Mouse (Mus musculus) testis, postnatal 14 days (tissue): ENCODE data around the gene Agap1.

Experiments used
- DNase-seq: peaks from one replicate; pipeline ENCODE4 v3.0.0; 2021; ENCODE audit warnings: low spot score

Agap1 gene

DNA sequence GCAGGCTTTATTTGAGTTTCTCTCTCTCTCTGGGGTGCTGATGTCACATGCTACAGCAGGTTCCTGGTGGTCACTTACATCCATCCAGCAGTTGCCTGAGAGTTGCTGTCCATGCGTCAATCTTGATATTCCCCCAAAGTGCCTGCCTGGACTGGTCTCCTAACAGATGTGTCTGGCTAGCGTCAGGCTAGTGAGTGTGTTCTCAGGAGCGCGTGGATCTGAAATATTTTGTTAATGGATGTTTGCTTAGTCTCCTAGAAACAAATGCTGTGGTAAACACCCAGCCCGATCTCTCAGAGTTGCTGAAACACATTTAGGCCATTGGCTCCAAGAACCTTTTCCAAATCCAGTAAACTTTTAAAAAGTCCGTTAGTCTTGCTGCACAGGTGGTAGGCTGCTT lies 161.9 kb downstream of the Agap1 start:
- no peak for DNase-seq

GRCm38 (mm10) chr1:89617336-89617735 lies 162.7 kb downstream of the Agap1 start:
- peak; percentile 52 for DNase-seq

- no peak for DNase-seq
These were observed 165.4 kb downstream of the Agap1 start for GRCm38 (mm10) chr1:89619963-89620362.

GRCm38 (mm10) chr1:89621014-89621791 lies 166.6 kb downstream of the Agap1 start:
- no peak for DNase-seq

DNA sequence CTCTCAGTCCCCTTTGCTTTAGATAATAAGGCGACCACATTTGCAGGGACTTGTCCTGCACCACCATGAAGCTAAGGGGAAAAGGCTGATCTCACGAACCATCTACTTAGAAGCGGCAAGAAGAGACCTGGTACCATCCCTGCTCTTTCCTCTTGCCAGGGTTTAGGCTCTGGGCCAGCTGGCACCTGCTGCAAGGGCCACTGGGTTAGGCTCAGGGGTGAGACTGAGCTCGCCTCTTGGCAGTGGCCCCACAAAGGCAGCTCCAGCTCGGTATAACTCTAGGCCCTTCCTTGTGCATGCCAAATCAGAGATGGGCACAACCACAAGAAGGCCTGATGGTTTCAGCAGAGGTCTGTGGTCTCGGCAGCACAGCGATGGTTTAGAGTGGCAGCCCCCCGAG lies 167.3 kb downstream of the Agap1 start:
- DNase-seq, result no peak

DNA sequence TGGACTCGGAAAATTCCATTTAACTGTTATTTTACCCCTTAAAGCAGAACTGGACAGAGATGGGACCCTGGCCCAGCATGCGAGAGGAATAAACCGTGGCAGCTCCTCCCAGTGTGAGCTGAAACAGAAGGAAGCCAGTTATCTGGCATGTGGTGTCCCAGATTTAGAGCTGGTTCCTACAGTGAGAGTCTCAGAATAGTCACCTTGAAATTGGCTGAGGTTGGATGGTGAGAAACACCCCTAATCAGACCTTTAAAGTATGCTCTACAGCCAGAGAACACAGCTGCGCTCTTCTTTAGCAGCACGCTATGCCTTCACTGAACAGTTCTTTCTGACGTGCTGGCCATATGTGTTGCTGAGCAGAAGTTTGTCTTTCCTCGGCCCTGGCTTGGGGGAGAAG lies 168.2 kb downstream of the Agap1 start:
- DNase-seq, result no peak

DNA sequence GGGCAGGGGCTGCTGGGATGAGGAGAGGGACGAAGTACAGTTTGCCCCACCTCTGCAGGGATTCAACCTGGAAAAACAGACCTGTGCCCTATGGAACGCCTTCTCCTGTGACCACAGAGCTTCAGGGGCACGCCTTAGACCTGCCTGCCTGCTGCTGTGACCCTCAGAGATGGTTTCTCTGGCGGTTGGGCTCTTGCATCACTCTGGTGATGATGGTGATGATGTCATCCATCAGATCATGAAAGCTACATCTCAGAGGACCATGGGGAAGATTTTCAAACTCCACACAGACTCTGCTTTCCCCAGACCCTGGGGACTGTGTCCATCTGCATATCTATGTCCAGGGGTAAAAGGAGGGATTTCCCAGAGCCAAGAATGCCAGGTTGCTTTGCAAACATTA lies 170.7 kb downstream of the Agap1 start:
- DNase-seq, result no peak

GRCm38 (mm10) chr1:89625967-89626366 lies 171.4 kb downstream of the Agap1 start:
- no peak for DNase-seq

GRCm38 (mm10) chr1:89626940-89627339 lies 172.3 kb downstream of the Agap1 start:
- no peak for DNase-seq

DNA sequence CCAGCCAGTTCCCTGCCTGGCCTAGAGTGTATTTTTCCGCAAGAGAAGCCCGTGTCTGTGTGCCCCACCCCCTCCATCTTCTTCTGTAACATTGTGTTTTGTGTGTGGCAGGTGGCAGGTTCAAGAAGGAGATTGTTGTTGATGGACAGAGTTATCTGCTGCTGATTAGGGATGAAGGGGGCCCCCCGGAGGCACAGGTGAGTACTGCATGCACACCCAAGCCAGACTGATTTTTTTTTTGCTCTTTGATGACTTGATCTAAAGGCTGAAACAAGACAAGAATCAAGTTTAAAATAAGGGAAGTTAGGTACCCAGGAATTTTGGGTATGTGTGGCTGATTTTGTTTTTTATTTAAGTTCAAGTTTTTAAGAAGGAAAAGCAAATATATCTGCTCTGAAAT lies 173.0 kb downstream of the Agap1 start:
- DNase-seq, result peak; percentile 42

DNA sequence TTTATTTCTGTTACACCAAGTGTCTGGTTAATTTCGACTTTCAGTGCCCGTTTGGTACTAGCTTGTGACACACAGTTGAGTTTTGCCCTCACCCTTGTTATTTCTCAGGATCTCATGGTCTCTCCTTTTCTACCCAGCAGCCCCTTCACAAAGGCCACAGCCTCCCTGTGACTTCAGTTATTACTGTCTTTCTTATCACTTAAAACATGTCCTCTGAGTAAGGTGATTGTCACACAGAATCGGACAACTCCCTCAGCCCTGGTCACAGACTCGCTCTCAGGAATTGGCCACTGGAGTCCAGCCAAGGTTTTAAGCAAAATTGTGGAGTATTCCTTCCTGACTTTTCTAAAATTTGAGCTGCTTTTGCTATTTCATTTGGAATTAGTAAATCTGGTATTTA lies 176.2 kb downstream of the Agap1 start:
- DNase-seq, result no peak

DNA sequence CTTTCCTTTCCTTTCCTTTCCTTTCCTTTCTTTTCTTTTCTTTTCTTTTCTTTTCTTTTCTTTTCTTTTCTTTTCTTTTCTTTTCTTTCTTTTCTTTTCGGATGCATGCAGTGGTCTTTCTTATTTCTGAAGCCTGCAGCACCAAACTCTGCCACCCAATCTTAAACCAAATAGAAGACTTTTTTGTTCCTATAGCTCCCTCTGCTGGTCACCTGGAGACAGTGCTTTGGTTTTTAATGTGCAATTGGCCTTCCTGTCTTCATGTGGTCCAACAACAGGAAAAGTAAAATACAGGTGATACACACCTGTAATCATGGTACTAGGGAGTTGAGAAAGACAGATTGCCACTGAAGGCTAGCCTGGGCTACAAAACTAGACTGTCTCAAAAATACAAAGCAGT lies 177.1 kb downstream of the Agap1 start:
- DNase-seq, result no peak

GRCm38 (mm10) chr1:89634055-89634454 lies 179.4 kb downstream of the Agap1 start:
- no peak for DNase-seq

DNA sequence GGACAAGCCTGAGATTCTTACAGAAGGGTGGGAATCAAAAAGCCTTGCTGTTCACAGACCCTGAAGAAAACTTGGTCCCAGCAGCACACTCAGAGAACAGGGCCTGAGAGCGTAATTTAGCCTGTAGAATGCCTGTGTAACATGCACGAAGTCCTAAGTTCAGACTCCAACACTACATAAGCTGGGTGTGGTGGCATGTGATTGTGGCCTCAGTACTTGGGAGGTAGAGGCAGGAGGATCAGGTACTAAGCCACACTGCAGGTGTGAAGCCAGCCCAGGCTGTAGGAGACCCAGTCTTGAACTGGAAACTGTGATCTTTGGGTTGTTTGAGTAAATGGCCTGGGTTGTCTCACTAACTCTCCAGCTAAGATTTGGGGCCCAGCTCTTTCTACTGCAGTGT lies 180.5 kb downstream of the Agap1 start:
- no peak for DNase-seq

DNA sequence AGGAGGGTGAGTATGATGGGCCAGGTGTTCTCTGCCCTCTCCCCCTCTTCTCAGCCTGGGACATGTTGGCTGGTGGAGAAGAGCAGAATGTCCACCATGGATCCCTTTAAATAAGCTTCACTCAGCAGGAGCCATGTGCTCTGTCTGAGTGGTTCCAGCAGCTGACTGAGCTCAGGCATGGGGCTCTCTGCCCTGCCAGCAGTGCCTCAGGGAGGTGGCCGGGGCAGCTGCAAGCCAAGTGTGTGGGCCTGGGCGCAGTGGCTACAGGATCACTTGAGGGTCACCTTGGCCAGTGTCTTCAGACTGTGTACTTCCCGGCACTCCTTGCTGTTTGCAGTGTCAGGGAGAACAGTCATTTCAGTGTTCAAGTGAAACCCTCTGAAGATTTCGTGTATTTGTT lies 183.1 kb downstream of the Agap1 start:
- no peak for DNase-seq

DNA sequence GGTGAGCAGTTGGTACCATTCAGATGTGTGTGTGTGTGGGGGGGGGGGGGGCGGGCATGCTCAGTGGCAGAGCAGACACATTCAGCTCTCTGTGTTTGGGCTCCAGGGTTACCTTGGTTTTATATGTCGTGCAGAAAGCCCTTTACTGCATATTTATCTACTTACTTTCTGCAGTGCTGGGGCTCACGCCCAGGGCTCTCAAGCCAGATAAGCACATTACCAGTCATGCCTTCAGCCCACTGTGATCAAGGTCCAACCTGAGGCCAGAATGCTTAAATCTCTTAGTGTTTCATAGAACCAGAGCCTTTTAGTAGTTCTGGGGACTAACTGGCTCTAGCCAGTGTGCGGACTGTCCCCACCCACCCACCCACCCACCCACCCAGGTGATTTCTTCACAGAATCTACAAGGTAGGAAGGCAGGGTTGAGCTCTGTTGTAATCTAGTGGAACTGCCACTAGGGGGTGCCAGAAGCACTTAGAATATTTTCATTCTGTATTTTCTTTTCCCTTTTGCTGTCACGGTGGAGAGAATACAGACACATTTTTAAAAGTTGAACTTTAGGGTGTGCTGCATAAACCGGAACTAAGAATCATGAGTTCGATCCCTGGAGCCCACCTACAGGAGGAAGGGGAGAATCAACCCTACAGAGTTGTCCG lies 189.0 kb downstream of the Agap1 start:
- no peak for DNase-seq

DNA sequence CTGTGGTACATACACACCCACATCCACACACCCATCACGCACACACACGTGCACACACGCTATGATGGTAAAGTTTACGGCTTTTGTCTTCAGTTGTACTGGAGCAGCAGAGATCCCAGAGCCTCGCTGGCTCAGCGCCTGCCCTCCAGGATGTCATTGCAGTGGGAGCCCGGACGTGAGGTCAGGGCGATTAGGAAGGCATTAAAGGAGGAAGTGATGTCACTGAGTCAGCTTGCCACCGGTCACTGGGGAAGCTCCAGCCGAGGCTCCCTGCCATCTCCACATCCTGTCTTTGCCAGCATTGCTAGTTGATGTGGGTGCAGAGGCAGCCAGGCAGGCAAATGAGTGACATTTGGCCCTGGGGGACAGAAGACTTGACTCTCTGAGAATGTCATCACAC lies 189.5 kb downstream of the Agap1 start:
- DNase-seq, result no peak

DNA sequence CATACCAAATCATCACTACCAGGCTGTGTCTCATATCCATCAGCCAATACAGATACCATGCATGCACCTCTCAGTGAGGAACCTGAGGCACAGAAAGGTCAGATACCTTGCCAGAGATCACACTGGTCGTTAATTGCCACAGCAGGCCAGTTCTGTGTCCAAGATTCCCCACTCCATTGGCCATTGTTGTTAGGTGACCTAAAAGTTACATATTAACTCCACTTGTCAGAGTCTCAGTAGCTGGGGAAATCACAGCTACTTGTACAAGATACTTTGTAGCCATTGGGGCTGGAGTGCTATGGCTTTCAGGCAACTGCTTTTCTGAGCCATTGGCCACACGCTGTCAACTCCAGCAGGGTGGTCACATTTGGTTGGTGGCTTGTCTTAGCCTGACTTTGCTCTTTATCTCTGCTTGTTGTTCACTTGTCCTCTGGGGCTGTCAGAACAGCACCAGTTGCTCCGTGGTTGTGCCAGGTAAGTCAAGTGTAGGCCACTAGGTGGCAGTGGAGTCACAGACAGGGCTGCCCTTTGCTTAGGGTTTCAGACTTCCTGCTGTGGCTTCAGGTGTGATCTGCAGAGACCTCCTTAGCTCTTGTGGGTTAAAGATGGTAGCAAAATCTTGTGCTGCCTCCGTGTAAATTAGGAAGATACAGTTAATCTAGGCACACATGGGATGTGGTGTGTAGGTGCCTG lies 191.9 kb downstream of the Agap1 start:
- peak; percentile 41 for DNase-seq

- DNase-seq, result no peak
These were observed 192.9 kb downstream of the Agap1 start for GRCm38 (mm10) chr1:89647505-89647904.

DNA sequence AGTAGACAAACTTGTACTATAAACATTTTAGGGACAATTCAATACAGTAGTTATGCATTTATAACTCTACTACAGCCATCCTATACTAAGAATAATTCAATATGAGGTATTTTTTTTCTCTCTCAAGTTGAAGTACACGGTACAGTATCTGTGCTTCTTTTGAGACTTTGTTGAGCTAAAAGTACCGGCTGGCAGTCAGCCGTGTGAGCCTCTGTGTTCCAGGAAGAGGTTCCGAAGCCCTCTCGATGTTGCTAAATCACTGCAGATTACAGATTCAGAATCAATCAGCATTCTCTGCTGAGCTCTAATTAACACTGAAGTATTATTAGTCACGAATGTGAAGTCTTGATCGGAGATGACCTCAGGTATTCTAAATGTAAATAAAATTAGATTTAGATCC lies 196.0 kb downstream of the Agap1 start:
- no peak for DNase-seq

- no peak for DNase-seq
These were observed 201.6 kb downstream of the Agap1 start for GRCm38 (mm10) chr1:89656167-89656566.

GRCm38 (mm10) chr1:89656643-89657321 lies 202.2 kb downstream of the Agap1 start:
- no peak for DNase-seq

DNA sequence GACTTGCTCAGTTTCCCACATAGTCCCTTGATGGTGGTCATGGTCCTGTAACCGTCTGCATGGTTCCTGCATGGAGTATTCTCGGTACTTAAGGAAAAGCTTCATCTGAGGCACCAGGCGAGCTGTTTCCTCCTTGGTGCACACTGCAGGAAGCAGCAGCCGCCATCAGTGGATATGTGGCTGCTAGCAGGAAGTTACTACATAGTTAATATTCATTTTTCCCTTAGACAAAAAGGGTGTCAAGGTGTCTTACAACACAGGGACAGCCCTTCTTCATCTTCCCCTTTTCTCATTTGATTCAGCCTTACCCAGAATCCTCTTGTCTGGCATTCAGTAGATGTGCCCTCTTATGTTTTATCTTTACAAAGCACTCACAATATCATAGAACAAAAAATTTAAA lies 206.2 kb downstream of the Agap1 start:
- DNase-seq, result no peak
